Mouse (Mus musculus) urinary bladder, postnatal 36 days (tissue): ENCODE measurements around the gene Yeats4.

ENCODE experiments used
- DNase-seq, 2 experiments: peaks; one replicate each; pipeline ENCODE4 v3.0.0; 2022; ENCODE audit warnings: low spot score in 2 of 2, mixed read lengths in 1 of 2

Gene Yeats4

DNA sequence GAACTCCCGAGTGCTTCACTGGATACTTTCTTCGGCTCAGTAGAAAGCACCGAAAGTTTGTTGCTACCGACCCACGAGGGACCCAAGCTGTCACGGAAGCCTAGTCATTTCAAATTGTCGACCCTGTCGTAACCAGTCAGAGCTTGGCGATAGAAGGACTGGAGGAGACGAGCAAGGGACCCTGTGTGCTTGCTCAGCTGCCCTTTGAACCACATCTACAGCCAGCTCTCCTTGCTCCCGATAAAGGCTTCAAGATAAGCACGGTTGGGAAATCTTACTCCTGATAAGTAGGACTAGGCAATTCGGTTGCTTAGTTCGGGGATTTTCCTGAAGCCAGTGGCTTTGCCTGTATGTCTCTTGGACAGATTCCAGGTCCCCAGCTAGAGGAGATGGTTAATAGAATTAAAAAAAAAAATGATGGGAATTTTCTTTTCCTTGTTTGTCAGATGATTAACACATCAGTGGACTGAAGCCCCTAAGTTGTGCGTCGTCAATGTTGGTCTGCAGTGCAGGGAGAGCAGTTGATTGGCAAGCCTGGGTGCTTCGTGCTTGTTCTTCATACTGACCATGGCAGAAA is 21.2 kb downstream of the Yeats4 start:
- no peak for DNase-seq

DNA sequence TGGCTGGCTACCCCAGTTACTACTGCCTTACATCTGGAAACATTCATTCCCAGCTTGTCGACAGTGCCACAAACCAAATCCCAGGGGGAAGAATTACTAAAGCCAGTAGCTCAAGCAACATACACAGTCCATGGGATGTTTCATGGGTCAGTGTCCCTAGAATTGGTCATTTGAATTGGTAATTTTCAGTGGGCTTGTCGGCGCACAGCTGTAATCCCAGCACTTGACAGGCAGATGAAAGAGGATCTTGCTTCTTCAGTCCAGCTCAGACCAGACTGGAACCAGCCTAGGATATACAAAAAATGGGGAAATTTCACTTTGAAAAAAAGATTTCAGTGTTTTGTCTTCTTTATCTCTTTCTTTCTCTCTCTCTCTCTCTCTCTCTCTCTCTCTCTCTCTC is 24.6 kb downstream of the Yeats4 start:
- no peak for DNase-seq

DNA sequence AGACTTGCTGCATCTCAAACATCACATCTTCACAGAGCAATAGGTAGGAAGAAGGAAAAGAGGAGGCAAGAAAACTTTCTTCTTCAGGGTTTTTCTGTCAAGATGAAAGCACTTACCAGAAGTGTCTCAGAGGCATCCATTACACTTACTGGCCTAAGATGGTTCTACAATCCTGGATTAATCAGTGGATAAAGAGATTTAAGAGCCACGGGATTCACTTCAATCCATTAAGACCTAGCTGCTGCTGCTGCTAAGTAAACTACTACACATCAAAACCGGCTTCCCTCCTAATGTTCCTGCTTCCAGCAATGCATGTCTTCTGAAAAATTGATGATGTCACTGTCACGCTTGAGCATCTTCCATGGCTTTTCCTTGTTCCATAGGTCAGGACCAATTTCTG is 27.6 kb downstream of the Yeats4 start:
- DNase-seq, result no peak

DNA sequence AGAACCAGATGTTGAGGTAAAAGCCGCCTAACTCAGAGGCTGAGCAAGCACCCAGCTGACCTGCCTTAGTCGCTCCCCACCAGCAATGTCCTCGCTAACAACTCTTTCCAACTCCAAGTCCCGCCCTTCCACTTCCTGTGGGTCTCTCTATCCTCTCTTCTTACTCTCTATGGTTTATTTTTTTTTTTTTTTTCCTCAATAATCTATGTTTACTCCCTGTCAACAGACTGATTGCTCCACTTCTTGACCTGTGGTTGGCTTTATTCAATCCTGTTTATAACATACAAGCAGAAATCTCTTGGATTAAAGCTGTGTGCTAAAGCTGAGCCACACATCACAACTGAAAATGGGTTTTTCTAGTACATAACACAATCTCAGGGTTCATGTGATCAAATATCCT is 28.6 kb downstream of the Yeats4 start:
- DNase-seq, result no peak

DNA sequence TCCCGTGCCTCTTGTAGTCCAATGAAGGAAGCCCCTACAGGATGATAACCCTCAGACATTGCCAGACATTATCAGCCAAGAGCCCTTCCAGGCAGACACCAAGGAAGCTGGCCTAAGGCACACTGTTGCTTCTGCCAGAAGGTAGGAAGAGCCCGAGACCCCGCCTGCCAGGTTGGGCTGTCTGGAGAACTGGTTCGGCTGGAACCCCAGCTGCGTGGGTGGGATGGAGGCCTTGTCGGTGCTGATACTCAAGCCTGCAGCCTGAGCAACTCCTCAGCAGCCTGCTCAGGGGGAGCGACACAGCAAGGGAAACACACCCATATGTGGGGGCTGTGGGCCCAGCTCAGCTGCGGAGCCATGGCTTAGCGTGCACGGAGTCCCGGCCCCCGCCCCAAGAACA is 29.3 kb downstream of the Yeats4 start:
- DNase-seq, result no peak

DNA sequence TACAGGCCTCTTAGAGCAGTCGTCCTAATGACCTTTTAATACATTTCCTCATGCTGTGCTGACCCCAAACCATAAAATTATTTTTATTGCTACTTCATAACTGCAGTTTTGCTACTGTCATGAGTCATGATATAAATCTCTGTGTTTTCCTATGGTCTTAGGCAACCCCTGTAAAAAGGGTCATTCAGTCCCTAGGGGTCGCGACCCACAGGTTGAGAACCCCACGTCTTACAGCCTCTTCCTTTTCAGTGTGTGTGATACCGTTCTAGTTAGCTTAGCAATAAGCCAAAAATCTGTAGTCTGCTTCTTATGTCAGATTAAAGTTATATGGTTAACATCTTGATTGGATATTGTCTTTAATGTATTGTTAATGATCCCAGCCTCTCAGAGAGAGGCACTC is 30.9 kb downstream of the Yeats4 start:
- DNase-seq, result no peak

DNA sequence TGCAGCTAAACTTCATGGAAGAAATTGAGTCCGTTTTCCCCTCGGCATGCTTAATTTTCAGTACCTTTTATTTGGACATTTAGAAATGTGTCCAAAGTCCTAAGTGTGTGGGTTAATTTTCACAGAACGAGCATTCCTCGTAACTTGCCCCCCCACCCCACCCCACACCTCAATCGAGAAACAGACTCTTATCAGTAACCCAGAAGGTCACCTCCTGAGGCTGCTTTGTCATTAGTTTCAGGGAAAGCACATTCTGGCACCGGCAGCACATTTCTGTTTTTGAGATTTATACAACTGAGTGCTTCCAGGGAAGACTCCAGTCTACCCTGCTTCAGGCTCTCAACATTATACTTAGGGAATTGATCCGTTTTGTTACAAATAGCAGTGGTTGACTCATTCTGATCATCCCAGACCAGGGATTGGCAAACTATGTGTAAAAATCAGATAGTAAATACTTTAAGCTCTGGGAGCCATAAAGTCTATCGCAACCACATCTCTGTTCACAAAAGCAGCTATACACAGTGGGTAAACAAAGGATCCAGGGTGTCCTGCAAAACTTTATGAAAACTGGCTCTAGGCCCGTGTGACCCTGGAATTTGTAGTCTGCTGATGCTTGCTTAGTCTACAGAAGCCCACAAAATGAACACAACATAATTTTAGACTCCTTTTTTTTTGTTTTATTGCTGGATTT is 38.8 kb downstream of the Yeats4 start:
- no peak for DNase-seq

DNA sequence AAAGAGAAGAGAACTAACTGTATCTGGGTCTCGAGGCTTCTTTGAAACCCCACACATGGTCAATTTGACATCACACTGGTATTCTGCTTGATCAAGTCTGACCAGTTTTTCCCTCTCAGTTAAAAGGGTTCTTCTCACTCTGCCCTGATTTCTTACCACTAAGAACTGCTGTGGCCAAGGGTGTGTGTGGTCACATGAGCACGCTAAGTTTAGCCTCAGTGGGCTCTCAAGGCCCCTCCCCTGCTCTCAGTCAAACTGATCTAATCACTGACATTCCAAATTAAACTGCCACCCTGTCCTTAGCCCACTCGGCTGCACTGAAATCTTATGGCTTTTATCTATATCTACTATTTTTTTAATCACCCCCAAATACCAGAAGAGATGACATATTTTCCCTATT is 43.2 kb downstream of the Yeats4 start:
- DNase-seq, result no peak

DNA sequence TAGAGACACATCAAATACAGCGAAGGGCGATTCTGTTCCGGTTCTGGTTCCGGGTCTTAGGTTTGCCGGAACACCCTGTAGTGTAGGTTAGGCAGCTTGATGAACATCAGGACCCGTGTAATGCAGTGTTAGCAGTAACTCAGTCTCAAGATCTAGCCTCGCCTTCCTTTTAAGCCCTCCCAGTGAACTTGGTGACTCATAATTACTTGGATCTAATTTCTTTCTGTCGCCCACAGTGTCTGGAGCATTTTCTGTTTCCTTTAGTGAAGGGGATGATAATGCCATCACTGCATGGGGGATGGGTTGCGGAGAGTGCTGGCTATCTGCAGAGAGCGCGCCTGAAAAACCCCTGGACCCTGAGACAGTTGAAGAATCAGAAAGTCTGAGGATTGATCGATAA is 49.7 kb downstream of the Yeats4 start:
- DNase-seq, result no peak

DNA sequence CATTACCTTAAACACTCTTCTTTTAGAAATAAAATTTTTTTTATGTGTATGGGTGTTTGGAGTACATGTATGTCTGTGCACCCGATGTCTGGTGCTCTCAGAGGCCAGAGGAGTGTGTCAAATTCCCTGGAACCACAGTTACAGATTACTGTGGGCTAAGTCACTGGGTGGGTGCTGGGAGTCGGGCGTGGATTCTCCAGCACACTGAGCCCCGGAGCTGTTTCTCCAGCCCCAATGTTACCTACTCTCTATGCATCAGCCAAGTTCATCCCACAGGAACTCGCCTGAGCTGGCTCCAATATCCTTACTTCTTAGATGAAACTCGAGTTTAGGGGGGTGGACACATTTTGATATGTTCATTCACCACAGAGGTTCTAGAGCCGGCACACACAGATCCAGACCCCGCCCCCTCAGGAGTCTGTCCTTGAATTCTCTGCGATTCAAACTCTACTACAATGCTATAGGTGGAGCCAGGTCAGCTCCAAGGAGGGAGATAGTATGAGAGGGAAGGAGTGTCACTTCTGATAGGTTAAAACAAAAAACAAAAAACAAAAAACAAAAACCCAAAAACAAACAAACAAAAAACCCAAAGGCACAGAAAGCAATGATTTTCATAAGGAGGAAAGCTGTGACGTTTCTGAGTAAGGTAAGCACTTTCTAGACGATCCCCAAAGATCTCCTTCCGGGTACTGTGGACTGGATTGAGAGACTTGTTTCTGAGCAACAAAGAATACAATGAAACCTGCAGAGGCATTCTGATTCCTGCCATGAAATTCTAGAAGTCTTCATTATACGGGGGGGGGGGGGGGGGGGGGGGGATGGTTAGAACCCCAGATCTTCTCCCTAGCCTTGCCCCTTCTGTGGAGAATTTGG is 50.5 kb downstream of the Yeats4 start:
- no peak for DNase-seq

DNA sequence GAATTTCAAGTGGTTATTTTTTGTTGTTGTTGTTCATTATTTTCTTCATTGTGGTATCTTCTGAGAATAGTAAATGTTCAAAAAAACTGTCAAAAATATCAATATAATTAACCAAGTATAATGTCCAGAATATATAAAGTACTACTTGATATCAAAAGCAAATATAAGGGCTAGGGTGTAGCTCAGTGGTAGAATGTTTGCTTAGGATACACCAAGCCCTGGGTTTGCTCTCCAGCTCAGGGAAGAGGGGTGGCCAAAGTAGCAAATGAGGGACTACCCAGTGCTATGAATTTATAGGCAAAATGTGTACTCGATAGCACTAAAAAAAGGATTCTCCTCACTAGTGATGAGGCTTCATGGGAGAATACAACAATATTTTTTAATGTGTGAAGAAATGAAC is 51.2 kb downstream of the Yeats4 start:
- DNase-seq, result no peak

DNA sequence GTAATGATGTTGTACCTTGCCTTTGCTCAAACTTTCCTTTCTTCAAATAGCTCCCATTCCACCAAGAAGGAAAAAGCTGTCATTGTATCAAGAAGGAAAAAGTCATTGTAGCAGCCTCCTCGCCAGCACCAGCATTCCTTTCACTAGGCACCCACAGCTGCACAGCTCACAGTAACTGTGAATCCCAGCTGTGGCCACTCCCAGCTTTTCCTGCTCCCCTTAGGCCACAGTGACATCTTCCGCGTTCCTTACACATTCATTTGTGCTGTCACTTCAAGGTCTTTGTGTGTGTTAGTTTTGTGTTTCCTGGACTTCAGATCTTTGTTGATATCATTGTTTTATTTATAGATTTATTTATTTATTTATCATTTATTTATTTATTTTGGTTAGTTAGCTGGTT is 52.2 kb downstream of the Yeats4 start:
- DNase-seq, result no peak

DNA sequence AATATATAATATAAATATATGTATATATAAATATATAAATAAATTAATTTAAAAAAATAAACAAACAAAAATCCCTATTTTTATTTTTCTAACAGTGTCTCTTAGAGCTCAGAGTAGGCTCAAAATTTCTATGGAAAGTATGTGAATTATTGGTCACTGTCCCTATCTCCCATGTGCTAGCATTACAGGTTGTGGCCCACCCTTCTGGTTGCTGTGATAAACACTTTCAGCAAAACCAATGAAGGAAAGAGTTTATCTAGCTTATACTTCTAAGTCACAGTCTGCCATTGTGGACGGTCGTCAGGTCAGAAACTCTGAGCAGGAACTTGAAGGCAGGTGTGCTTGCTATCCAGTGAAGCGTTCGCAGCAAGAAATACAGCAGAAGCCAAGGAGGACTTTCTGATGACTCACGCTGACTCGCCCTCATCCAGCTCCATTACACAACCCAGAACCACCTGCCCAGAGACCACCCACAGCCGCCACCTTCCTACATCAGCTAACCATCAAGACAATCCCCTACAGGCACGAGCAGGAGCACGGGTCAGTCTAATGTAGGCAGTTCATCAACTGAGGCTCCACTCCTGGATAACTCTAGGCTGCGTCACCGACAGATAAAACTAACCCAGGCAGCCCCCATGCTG is 57.4 kb downstream of the Yeats4 start:
- no peak for DNase-seq
